Mouse (Mus musculus): ENCODE data around the gene Hfe.
"Not testable (repeated sequence)": the region's sequence is repeated elsewhere in the genome, so short reads cannot be mapped to it uniquely, and the experiment has no call there.

Gene Hfe

DNA sequence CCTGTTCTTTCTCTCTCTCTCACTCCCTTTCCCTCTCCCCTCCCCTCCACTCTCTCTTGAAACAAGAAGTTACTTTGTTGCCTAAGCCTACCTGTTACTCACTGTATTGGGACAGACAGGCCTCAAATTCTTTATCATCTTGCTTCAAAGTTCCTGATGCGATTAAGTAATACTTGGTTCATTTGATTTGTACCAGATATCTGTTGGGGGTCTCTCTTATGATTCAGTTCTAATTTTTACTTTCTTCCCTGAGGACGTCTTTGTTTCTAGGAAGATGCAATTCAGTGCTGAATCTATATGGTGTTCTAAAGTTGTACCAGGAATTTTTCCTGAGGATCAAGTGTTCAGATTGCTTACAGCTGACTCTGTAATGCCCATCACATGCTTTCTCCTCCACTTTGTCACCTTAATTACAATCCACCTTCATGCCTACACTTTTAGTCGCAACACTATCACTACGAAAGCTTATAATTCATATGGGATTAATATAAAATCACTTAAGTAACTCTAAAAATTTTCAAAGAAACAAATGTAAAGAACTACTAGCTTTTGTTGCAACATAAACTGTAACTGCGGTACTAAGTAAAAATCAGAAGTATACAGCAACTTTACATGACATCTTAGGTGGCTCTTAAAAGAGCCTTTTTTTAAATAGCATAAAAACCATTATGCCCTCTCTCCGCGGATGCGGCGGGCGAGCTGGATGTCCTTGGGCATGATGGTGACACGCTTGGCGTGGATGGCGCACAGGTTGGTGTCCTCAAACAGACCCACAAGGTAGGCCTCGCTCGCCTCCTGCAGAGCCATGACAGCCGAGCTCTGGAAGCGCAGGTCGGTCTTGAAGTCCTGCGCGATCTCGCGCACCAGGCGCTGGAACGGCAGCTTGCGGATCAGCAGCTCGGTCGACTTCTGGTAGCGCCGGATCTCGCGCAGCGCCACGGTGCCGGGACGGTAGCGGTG, 34.0 kb upstream of the Hfe start:
- no peak for DNase-seq

- no peak for DNase-seq
These were observed 33.3 kb upstream of the Hfe start for GRCm38 (mm10) chr13:23743963-23744362.

DNA sequence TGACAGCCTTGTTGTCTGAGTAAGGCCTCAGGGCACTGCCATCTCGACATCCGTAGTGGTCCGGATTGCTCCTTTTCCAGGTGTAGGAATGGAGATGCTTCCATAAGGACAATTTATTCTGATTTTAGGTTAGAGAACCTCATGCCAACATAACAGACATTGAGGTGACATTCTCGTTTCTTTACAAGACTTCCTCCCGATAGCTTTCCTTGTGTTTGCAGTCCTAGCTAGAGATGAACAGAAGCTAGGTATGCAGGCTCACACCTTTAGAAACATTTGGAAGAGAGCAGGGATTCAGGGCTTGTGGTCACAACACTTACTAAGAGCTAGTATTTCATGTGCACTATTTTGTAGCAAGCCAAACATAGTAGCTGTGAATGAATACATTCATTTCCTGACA, 32.6 kb upstream of the Hfe start:
- no peak for DNase-seq

GRCm38 (mm10) chr13:23742007-23742406, 31.4 kb upstream of the Hfe start:
- DNase-seq: no peak

- no peak for DNase-seq
These were observed 30.3 kb upstream of the Hfe start for GRCm38 (mm10) chr13:23740910-23741309.

DNA sequence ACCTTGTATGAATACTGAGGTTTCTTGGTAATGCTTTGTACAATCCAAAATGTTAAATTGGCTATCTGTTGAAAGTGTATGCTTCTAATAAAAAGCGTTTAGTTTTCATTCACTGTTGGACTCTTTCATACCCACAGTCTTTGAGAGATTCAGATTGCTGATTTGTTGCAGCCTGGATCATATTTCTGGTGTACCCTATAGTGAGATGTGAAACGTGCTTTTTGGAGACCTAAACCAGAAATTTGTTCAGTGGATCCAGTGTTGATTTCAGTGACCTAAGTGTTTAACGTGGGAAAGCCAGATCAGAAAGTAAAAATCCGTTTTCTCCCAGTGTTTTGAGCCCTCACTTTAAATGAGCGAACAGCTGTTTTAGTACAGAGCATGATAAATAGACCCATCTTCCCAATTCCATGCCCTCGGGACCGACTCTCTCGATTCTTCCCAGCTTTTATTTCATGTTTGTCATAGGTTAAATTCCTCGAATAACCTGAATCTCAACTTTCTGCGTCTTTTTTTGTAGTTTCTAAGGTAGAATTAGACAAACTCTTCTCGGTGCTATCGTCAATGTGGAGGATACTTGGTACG, 29.7 kb upstream of the Hfe start:
- DNase-seq: no peak

DNA sequence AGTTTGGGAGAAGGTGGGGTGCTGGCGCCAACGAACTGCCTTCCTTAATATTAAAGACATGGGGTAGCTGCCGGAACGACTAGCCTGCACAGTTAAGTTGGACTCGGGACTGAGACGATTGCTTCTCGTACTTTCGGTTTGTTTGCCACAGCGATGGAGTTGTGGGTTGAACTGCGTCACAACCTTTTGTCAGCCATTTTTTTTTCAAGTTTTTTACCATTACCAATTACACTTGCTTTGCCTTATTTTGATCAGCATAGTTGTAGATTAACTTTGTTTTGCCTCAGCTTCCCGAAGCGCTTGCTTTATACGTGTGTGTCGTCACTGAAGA, 29.2 kb upstream of the Hfe start:
- DNase-seq: no peak

DNA sequence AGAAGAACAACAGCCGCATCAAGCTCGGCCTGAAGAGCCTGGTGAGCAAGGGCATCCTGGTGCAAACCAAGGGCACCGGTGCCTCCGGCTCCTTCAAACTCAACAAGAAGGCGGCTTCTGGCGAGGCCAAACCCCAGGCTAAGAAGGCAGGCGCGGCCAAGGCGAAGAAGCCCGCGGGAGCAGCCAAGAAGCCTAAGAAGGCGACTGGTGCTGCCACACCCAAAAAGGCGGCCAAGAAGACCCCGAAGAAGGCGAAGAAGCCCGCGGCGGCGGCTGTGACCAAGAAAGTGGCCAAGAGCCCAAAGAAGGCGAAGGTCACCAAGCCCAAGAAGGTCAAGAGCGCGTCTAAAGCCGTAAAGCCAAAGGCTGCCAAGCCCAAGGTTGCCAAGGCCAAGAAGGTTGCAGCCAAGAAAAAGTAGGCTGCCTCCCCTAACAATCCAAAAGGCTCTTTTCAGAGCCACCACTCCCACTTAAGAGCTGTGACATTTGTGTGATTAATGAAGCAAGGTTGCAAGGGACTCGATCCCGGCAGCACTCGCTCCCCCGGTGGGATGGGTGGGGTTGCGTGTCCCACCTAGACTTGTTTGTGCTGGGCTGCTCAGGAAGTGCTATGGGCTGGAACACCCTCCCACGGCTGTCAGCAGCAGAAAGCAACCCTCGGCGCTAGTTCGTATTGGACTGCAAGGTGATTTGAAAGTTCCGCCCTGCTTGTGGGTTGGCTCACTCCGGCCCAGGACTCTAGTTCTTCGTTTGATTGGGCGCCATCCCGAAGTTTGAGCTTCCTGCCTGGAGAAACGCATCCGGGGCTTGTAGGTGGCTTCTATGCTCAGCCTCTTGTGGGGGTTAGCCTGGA, 28.6 kb upstream of the Hfe start:
- DNase-seq: peak; percentile 79 to 89

DNA sequence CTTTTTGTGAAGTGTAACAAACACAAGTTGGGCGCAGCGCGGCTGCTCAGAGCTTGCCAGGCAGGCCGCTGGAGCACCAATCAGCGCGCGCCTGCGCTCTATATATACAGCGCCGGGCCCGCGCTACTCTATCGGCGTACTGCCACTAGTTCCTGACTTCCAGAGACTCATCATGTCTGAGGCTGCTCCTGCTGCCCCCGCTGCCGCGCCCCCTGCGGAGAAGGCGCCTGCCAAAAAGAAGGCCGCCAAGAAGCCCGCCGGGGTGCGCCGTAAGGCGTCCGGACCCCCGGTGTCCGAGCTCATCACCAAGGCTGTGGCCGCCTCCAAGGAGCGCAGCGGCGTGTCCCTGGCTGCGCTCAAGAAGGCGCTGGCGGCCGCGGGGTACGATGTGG, 28.0 kb upstream of the Hfe start, which contains the start of gene Hist1h1c:
TSS of gene Hist1h1c (plus strand) at position 132 of the 392 bp plus-strand sequence.
- peak; percentile 86 to 89 for DNase-seq

GRCm38 (mm10) chr13:23738041-23738440, 27.4 kb upstream of the Hfe start:
- DNase-seq: peak in 1 of 2 experiments; percentile 49

DNA sequence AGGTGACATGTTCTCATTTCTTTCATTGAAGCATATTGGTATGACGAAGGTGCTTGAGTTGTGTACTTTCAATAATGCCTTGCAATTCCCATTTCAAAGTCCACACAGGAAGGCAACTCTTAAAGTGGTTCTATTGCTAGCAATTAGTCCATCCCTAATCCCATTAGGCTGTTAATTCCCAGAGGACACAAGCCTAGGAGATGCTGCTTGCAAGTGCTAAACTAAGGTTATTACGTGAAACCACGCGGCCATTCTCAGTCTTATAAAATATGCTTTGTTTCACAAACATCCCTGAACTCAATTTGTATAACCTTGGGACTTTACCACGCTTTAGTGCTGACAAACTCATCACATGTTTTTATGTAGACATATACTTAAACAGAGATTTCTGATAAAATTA, 26.4 kb upstream of the Hfe start:
- DNase-seq: no peak

- DNase-seq: no peak
These were observed 21.6 kb upstream of the Hfe start for GRCm38 (mm10) chr13:23732156-23732804.

DNA sequence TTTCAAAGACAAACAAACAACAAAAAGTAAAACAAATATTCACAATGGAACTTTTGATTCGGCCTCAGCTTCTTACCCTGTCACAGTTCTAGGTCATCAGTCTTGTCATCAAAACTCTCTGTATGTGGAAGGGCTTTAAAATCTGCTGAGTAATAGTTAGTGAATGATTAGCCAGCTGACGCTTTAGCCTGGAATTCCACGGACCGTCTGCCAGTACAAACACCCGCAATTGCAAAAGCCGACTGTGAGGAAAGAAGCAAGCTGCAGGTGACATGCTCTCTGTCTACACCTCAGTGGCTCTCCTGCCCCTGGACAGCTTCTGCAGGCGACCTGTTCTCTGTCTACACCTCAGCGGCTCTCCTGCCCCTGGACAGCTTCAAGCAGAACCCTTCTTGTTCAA, 19.8 kb upstream of the Hfe start:
- no peak for DNase-seq

DNA sequence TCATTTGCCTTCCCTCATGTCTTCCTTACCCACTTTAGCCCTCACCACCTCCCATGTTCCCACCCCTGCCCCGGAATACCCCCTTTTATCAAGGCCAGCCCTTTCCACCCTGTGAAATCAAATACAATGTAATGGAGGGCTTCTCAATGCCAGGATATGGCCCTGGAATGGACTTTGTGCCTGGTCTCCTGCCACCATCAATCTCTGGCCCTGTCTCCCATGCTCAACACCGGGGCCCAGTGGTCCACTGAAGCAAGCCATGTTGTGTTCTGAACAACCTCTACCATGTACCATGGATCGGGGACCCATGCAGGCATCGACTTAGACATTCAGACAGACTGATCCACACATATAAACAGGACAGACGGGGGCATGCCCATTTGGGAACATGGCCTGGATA, 19.1 kb upstream of the Hfe start:
- DNase-seq: no peak

- no peak for DNase-seq
These were observed 18.5 kb upstream of the Hfe start for GRCm38 (mm10) chr13:23729192-23729525.

DNA sequence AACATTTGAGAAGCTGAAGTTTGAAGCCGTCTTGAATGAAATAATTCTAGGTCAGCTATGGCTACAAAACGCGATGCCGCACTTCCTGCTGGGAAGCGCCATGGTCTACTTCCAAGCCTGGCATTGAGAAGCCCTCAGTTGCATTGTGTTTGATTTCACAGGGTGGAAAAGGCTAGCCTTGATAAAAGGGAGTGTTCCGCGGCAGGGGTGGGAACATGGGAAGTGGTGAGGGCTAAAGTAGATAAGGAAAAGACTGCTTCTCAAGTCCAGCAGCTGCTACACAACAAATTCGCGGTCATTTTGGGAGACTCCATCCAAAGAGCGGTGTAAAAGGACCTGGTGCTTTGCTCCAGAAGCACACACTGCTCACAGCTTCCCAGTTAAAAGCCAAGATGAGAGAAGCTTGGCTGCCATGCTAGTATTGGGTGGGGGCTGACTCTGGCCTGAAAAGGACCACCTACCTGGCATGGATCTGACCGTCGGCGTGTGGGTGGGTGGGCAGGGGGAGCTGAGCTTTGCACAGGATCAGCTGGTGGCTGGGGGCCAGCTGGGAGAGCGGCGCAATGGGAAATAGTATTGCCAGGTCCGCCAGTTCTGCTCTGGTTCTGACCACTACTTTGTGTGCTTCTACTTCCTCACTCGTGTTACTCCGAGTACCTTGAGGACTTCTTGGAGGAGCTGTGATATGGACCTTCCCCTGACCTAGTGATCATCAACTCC, 18.0 kb upstream of the Hfe start:
- DNase-seq: no peak

- DNase-seq: no peak
These were observed 14.6 kb upstream of the Hfe start for GRCm38 (mm10) chr13:23725213-23725612.

DNA sequence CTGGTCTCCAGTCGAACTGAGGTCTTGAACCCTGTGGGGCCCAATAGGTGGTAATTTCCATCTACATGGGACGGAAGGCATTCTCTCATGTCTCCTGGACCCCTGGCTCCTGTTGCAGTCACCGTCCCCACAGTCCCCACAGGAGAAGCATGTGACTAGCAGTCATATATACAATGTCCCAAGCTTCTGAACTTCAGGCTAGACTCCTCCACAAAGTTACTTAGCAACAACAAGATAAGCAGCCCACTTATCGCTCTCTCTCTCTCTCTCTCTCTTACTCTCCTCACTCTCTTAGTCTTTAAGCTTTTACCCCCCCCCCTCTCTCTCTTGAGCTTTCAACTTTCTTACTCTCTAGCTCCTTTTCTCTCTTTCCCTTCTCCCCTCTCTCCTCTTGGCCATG, 13.6 kb upstream of the Hfe start:
- DNase-seq: no peak

GRCm38 (mm10) chr13:23717593-23718245, 7.1 kb upstream of the Hfe start:
- not testable (repeated sequence) for DNase-seq

DNA sequence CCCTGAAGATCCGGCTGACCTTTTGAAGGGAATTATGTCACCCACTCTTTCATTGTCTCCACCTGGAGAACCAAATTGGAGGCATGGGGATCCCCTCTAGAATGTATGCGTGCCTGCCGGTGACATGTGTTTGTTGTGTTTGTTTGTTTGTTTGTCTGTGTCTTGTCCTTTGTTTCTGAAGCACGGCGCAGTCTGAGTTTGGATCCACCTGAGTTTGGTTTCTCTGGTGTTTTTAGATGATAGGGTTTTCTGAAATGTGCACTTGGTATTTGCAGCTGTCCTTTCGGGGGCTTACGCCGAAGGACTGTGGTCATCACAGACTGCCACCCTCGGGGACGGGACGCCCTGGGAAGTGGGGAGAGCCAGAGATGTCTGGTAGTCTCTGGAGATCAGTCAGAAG, 6.5 kb upstream of the Hfe start:
- no peak for DNase-seq

- DNase-seq: no peak
These were observed 5.8 kb upstream of the Hfe start for GRCm38 (mm10) chr13:23716261-23717042.
